15 mouse cellular contexts compared by ENCODE assay signal in genomic region chr7:144148111-144148510, GRCm38 (mm10).
"Had no signal": no experiment of that assay in that cellular context is flagged by ENCODE, and none has a peak within 500 bp of the region (broad histone marks: within the 10 kb centered on the region; RNA-seq: fewer than 3 reads in every experiment).

No protein-coding gene starts in this region.

- H3K36me3 ChIP-seq: limb, embryonic 10.5 days; liver, embryonic 15.5 days; neural tube, embryonic 12.5 days; stomach, embryonic 15.5 days had no signal

- ATAC-seq: intestine, postnatal 0 days; lung, postnatal 0 days had no signal

- H3K4me3 ChIP-seq: limb, embryonic 10.5 days; liver, embryonic 15.5 days; myocyte; neural tube, embryonic 12.5 days; stomach, embryonic 15.5 days had no signal

- H3K9ac ChIP-seq: liver, embryonic 15.5 days; neural tube, embryonic 12.5 days; stomach, embryonic 15.5 days had no signal

- DNase-seq: kidney, adult 8-10 months; kidney, postnatal 36 days; lung, adult 2 months; lung, postnatal 36 days; right cerebral cortex, postnatal 14 days; thymus, adult 2 months; thymus, postnatal 25 days had no signal

- H3K4me2 ChIP-seq: liver, embryonic 11.5 days; liver, embryonic 15.5 days; neural tube, embryonic 12.5 days; stomach, embryonic 15.5 days had no signal

- H3K4me1 ChIP-seq: liver, embryonic 15.5 days; neural tube, embryonic 12.5 days; stomach, embryonic 15.5 days had no signal

- H3K27me3 ChIP-seq: liver, embryonic 15.5 days; neural tube, embryonic 12.5 days; stomach, embryonic 15.5 days had no signal

- H3K27ac ChIP-seq: limb, embryonic 10.5 days; liver, embryonic 15.5 days; neural tube, embryonic 12.5 days; stomach, embryonic 15.5 days had no signal

- H3K9me3 ChIP-seq: limb, embryonic 10.5 days; liver, embryonic 15.5 days; neural tube, embryonic 12.5 days; stomach, embryonic 15.5 days had no signal
